Mouse (Mus musculus): Measurements from ENCODE around the gene Gm45808.

- TF ChIP-seq GATA1 (IDR thresholded peaks at IDR 0.05; ENCODE audit: borderline replicate concordance, low read length) (no peak), FLI1 (IDR thresholded peaks at IDR 0.05; ENCODE audit: low read length) (no peak)
Measured at GRCm38 (mm10) chr7:45486158-45486557, 453 bp downstream of the Gm45808 start.

Data from megakaryocyte, embryonic 14.5 days (primary cell).